Comparison of ENCODE assay signal across 14 mouse cellular contexts in genomic region chr16:38688531-38689264, GRCm38 (mm10). TPM values are rescaled to one million over a fixed set of nuclear protein-coding genes. Genes with fewer than 3 reads are reported as not detected.
DNase-seq lines count a peak whose midpoint lies in the region; ATAC-seq lines count a peak whose summit lies in the region.
"Had no signal": no experiment of that assay in that cellular context is flagged by ENCODE, and none has a peak within 500 bp of the region (broad histone marks: within the 10 kb centered on the region; RNA-seq: fewer than 3 reads in every experiment).

No protein-coding gene starts in this region.

- peak; percentile 56 to 57 for DNase-seq in heart, adult 18-20 months
- no peak for DNase-seq in heart, postnatal 25 days (ENCODE audit: low spot score)
- peak; percentile 65 for DNase-seq in NIH3T3 (ENCODE audit: low read depth)
- DNase-seq in embryonic facial prominence, embryonic 14.5 days (ENCODE audit: low spot score): no peak
- no peak for DNase-seq in left cerebral cortex, postnatal 4 days
- DNase-seq in left cerebral cortex, postnatal 14 days (ENCODE audit: low spot score in 2 of 2): no peak
- no peak for DNase-seq in right cerebral cortex, postnatal 25 days
- DNase-seq: forebrain, postnatal 0 days had no signal

- H3K4me1 ChIP-seq in embryonic facial prominence, embryonic 14.5 days (ENCODE audit: control insufficient read depth, insufficient read depth, low read length): peaks cover 32% of the 10 kb centered on the region
- H3K4me1 ChIP-seq in heart, embryonic 16.5 days (ENCODE audit: control insufficient read depth, insufficient read depth, low read length): peaks cover 45% of the 10 kb centered on the region
- H3K4me1 ChIP-seq: liver, embryonic 15.5 days had no signal

- no peaks in the 10 kb centered on the region; the same call in 1 of the 2 replicates for H3K9me3 ChIP-seq in embryonic facial prominence, embryonic 14.5 days (ENCODE audit: control insufficient read depth, low read length)
- H3K9me3 ChIP-seq in heart, embryonic 16.5 days (replicated peaks; ENCODE audit: control insufficient read depth, low read length): no peaks in the 10 kb centered on the region
- H3K9me3 ChIP-seq: liver, embryonic 15.5 days; stomach, embryonic 15.5 days had no signal

- ATAC-seq in embryonic facial prominence, embryonic 14.5 days (ENCODE audit: low read depth): no peak
- ATAC-seq in heart, embryonic 16.5 days (replicated peaks; ENCODE audit: extremely low read depth, insufficient read depth, low FRiP score): no peak
- ATAC-seq: forebrain, postnatal 0 days had no signal

- H3K27ac ChIP-seq in embryonic facial prominence, embryonic 14.5 days (replicated peaks; ENCODE audit: low read depth, low read length): peak overlapping the region; percentile 79; the same call in 1 of the 2 replicates
- H3K27ac ChIP-seq in heart, embryonic 16.5 days (ENCODE audit: low read length): peak overlapping the region; percentile 90
- H3K27ac ChIP-seq: hindbrain, embryonic 14.5 days; kidney, postnatal 0 days; liver, embryonic 15.5 days had no signal

- H3K36me3 ChIP-seq in embryonic facial prominence, embryonic 14.5 days (ENCODE audit: control insufficient read depth, insufficient read depth, low read length): 0 out of 2 replicates have a peak, but pooled peaks cover 2% of the 10 kb centered on the region
- H3K36me3 ChIP-seq in heart, embryonic 16.5 days (ENCODE audit: control insufficient read depth, insufficient read depth): peaks cover 16% of the 10 kb centered on the region
- H3K36me3 ChIP-seq: liver, embryonic 15.5 days; stomach, embryonic 15.5 days had no signal

- H3K9ac ChIP-seq in embryonic facial prominence, embryonic 14.5 days (ENCODE audit: low read depth, low read length): no peak overlapping the region
- peak overlapping the region; percentile 24; the same call in 1 of the 2 replicates for H3K9ac ChIP-seq in heart, embryonic 16.5 days (ENCODE audit: low read length)
- H3K9ac ChIP-seq: forebrain, postnatal 0 days; hindbrain, embryonic 14.5 days; liver, embryonic 15.5 days; stomach, embryonic 15.5 days had no signal

- H3K4me2 ChIP-seq in embryonic facial prominence, embryonic 14.5 days (ENCODE audit: low read depth, low read length): no peak overlapping the region
- peak overlapping the region; percentile 49 for H3K4me2 ChIP-seq in heart, embryonic 16.5 days (ENCODE audit: low read depth, low read length)
- H3K4me2 ChIP-seq: hindbrain, embryonic 14.5 days; liver, embryonic 15.5 days; stomach, embryonic 15.5 days had no signal

- intact Hi-C loops in heart, postnatal 25 days (cut with DNase I): no loop called here
- intact Hi-C loops in left cerebral cortex, postnatal 4 days (cut with DNase I): no loop called here
- intact Hi-C loops in left cerebral cortex, postnatal 14 days (cut with DNase I): no loop called here

- WGBS in embryonic facial prominence, embryonic 14.5 days: 70% methylated on average over 12 of the region's 12 CpGs
- WGBS in heart, embryonic 16.5 days: 45% methylated on average over 12 of the region's 12 CpGs

- H3K4me3 ChIP-seq in embryonic facial prominence, embryonic 14.5 days (ENCODE audit: low read depth, low read length): no peak overlapping the region
- H3K4me3 ChIP-seq in heart, embryonic 16.5 days (ENCODE audit: low read length): no peak overlapping the region
- H3K4me3 ChIP-seq: liver, embryonic 15.5 days; stomach, embryonic 15.5 days had no signal

- no peaks in the 10 kb centered on the region for H3K27me3 ChIP-seq in embryonic facial prominence, embryonic 14.5 days (replicated peaks; ENCODE audit: control insufficient read depth, insufficient read depth, low read length)
- no peaks in the 10 kb centered on the region for H3K27me3 ChIP-seq in heart, embryonic 16.5 days (ENCODE audit: control insufficient read depth, insufficient read depth, low read length)
- H3K27me3 ChIP-seq: liver, embryonic 15.5 days; stomach, embryonic 15.5 days had no signal

RNA-seq across cellular contexts. Expression of gene Arhgap31, which starts 24.4 kb away (rescaled TPM):
- total RNA-seq in heart, adult 18-20 months (2021): 10 to 100 TPM; 39.6 to 40.8 TPM
- total RNA-seq in heart, postnatal 25 days (2021): 10 to 100 TPM; 34.8 to 48.2 TPM
- polyA plus RNA-seq in embryonic facial prominence, embryonic 14.5 days (2014; fragmentation: Nextera tagmentation; extraction: Ambion mirVana): 17.3 and 17.6 TPM in 2 replicates
- polyA plus RNA-seq in heart, embryonic 16.5 days (2015; fragmentation: Nextera tagmentation; extraction: Ambion mirVana): 38.0 and 42.0 TPM in 2 replicates
- total RNA-seq in left cerebral cortex, postnatal 4 days (2021): 10 to 100 TPM; 18.0 to 18.7 TPM
- 10 to 100 TPM; 19.9 to 20.6 TPM for total RNA-seq in left cerebral cortex, postnatal 14 days (2021)

RNA-seq across cellular contexts. Expression of gene B4galt4, which starts 53.4 kb away (rescaled TPM):
- total RNA-seq in heart, adult 18-20 months (2021): 10 to 100 TPM; 10.3 to 16.1 TPM
- 10 to 100 TPM in 1 of 2 experiments, 1 to 10 TPM in 1; 9.2 to 11.0 TPM for total RNA-seq in heart, postnatal 25 days (2021)
- polyA plus RNA-seq in embryonic facial prominence, embryonic 14.5 days (2014; fragmentation: Nextera tagmentation; extraction: Ambion mirVana): 30.2 and 31.9 TPM in 2 replicates
- 22.5 and 22.8 TPM in 2 replicates for polyA plus RNA-seq in heart, embryonic 16.5 days (2015; fragmentation: Nextera tagmentation; extraction: Ambion mirVana)
- total RNA-seq in left cerebral cortex, postnatal 4 days (2021): 10 to 100 TPM; 23.6 to 25.7 TPM
- 10 to 100 TPM; 20.6 to 23.5 TPM for total RNA-seq in left cerebral cortex, postnatal 14 days (2021)
- total RNA-seq: CH12.LX had no signal

Comparison
In these comparisons a context has a peak if more than half of its experiments do, and no peak if none do; other contexts are left out.
1. DNase-seq: peak in heart, adult 18-20 months (2 of 2) and NIH3T3 (single experiment); none in heart, postnatal 25 days (single experiment), embryonic facial prominence, embryonic 14.5 days (single experiment), left cerebral cortex, postnatal 4 days (single experiment), left cerebral cortex, postnatal 14 days (0 of 2) and right cerebral cortex, postnatal 25 days (single experiment).